Mouse (Mus musculus) E14TG2a.4 (cell line): ENCODE results near the gene Opa1.

ENCODE experiments used
- CTCF ChIP-seq: conservative IDR thresholded peaks from 2 replicates; pipeline ENCODE4 v1.5.1; 2014; ENCODE audit warnings: low read length
- POU5F1 ChIP-seq: IDR thresholded peaks from 2 replicates; pipeline ENCODE4 v1.6.1; 2014; ENCODE audit warnings: low read length, borderline replicate concordance

DNA sequence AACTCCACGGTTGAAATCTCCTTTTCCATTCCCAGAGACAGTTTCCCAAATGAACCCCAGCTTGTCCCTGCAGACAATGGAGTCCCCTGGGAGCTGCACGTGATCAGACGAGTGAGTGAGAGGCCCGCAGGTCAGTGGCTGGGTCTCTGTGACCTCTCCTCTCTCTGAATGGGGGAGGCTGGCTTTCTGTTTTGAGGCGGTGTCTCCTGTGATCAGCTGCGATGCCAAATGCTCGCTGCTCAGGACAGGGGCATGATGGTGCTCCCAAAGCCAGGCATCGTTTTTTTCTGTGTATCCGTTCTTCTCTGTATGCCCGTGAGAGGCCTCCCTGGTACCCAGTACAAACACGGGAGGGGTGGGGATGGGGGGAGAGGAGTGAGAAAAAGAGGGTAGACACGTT lies 104.4 kb downstream of the Opa1 start:
- no peak for TF ChIP-seq CTCF
- TF ChIP-seq POU5F1: no peak
